Mouse (Mus musculus): ENCODE data around the gene Nudt3.

Gene Nudt3

DNA sequence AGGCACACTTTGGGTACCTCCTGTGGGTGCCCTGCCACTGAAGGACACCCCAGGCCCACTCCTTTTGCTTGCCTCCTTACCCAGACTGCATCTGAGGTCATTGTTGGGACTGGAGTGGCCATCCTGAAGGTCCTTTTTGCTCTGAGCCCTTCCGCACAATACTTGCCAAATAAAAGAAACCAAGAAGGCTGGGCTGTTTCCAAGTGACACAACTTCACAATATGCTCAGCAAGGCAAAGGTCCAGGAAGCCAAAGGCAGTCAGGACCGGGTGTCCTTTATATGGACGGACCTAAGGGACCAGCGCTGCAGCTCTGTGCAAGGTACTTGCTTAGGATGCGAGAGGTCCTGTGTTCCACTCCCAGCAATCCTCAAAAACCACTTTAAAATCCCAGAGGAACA lies 55.1 kb downstream of the Nudt3 start:
- no peak for DNase-seq (ENCODE audit: low read depth, low spot score)

GRCm38 (mm10) chr17:27565942-27566267 lies 57.4 kb downstream of the Nudt3 start:
- no peak for DNase-seq (ENCODE audit: low read depth, low spot score)

- peak; percentile 86 for DNase-seq (ENCODE audit: low read depth, low spot score)
Measured at GRCm38 (mm10) chr17:27565163-27565941, 57.9 kb downstream of the Nudt3 start, which contains the start of gene AI413582. TSS of gene AI413582 (minus strand) at chr17:27565756.

DNA sequence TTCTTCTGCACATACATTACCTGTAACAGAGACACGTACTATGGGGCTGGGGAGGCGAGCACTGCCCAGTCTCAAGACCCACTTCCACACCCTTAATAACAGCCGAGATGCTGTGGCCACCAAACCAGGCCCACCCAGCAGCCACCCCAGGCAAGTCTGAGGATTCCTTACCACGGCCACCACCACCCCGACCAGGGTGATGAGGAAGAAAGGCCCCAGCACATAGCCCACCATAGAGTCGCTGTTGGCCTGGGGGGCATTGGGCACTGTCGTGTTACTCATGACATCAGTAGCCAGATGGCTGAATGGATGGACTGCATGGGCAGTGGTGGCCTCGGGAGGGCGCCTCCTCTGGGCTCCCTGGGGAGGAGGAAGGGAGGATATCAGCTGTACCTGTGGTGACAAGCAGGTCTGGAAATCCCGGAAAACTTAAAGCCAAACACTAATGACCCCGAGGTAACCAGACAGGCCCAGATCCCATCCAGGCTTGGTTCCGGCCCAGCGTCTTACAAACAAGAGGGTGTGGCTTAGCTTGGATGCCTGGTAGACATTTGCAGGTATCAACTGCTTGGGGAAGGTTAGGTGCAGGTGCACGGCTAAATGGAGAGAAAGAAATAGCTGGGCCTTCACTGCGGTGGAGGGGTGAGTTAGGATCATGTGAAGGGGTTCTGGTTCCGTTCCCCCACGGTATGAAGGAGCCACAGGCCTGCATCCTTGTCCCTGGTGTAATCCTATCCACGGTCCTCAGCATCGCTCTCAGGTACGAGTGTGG lies 58.7 kb downstream of the Nudt3 start:
- DNase-seq (ENCODE audit: low read depth, low spot score), result no peak

DNA sequence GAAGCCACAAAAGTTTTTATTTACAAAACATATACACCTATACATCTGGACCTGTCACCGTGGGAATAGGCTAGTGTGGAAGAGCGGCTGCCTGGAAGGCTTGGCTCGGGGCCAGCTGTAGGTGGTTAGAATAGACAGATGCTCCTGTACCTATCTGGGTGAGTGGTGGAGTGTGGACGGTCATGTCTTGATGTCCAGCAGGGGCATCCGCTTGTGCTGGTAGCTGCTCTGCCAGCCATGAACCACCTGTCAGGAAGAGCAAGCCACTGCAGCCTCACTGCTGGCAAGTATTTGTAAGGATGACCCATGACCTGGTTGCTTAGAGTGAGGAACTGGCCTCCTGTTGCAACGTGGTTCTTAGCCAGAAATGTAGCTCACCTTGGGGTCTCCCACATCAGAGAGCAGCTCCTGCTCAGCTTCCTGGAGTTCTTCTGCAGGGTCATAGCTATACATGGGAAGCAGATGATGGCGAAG lies 59.5 kb downstream of the Nudt3 start:
- no peak for DNase-seq (ENCODE audit: low read depth, low spot score)

- no peak for DNase-seq (ENCODE audit: low read depth, low spot score)
Measured at GRCm38 (mm10) chr17:27561809-27562526, 61.3 kb downstream of the Nudt3 start.

- DNase-seq (ENCODE audit: low read depth, low spot score), result no peak
Measured at GRCm38 (mm10) chr17:27560926-27561480, 62.3 kb downstream of the Nudt3 start.

- DNase-seq (ENCODE audit: low read depth, low spot score), result no peak
Measured at GRCm38 (mm10) chr17:27559596-27559995, 63.7 kb downstream of the Nudt3 start.

GRCm38 (mm10) chr17:27558845-27559244 lies 64.5 kb downstream of the Nudt3 start:
- no peak for DNase-seq (ENCODE audit: low read depth, low spot score)

GRCm38 (mm10) chr17:27557927-27558661 lies 65.2 kb downstream of the Nudt3 start:
- DNase-seq (ENCODE audit: low read depth, low spot score), result no peak

- DNase-seq (ENCODE audit: low read depth, low spot score), result no peak
Measured at GRCm38 (mm10) chr17:27557181-27557926, 65.9 kb downstream of the Nudt3 start.

GRCm38 (mm10) chr17:27556315-27557011 lies 66.8 kb downstream of the Nudt3 start, which contains the start of gene Hmga1:
TSS of gene Hmga1 (plus strand) at chr17:27556497.
- peak; percentile 94 for DNase-seq (ENCODE audit: low read depth, low spot score)

DNA sequence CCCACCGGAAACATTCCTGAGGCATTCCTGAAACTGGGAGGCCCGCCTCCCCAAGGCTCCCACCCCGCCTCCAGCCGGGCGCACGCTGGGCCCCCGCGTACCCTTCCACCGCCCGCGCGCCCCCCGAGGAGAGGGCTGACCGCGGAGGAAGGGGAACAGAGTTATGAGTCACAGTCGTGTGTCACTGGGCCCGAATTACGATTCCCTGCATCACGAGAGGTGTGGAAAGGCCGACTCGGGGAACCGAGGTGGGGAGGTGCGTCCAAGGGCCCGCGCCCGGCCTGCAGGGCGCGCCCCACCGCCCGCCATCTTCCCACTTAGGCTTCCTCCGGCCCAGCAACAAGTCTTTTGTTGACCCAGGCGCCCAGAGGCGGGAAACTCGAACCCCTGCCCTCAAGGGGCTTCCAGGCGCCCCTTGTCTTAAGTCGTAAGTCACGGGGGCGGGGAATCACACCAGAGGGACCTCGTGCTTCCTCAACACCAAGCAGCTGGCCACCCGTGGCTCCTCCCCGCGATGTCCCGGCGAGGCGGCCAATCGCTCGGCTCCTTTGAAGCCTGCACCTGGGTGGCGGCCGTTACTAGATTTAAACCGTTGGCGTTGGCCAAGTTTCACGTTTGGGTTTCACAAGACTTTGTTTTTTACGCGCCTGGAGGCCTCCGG lies 67.7 kb downstream of the Nudt3 start:
- no peak for DNase-seq (ENCODE audit: low read depth, low spot score)

- DNase-seq (ENCODE audit: low read depth, low spot score), result no peak
Measured at GRCm38 (mm10) chr17:27555075-27555511, 68.2 kb downstream of the Nudt3 start.

DNA sequence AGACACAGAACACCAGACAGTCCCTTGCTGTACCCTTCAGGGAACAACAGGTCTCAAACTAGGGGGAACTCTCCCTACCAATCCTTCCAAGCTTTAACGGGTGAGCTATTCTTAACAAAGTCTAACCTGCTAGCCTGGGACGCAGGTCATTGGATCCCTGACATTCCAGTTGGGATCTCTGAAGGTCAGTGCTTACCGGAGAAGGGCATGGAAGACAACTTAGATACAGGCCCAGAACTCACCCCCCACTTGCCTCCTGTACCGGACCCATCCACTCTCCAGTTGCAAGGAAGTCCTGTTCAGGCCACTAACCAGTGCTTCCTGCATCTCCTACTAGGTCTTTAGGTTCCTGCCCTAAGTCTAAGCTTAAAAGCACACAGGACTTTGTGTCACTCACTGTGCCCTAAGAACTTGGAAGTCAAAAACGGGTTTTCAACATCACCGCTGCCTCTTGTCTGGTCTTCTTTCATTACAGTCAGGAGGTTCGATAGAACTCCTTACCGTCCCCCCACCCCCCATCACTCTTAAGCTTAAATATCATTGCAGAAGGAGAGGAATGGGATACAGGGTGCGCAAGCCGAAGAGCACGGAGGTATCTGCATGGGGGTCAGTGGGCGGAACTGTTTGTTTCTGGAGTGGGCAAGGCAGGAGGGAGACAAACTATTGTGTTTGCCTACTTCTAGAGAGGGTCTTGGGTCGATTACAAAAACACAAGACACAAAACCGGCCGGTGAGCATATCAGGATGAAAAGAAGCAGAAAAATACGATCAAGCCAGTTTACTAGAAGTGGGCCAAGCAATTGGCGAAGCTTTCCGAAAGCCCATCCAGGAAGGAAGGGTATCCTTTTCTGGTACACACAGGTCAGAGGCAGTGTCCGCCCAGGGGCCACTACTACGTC lies 69.0 kb downstream of the Nudt3 start:
- DNase-seq (ENCODE audit: low read depth, low spot score), result no peak

DNA sequence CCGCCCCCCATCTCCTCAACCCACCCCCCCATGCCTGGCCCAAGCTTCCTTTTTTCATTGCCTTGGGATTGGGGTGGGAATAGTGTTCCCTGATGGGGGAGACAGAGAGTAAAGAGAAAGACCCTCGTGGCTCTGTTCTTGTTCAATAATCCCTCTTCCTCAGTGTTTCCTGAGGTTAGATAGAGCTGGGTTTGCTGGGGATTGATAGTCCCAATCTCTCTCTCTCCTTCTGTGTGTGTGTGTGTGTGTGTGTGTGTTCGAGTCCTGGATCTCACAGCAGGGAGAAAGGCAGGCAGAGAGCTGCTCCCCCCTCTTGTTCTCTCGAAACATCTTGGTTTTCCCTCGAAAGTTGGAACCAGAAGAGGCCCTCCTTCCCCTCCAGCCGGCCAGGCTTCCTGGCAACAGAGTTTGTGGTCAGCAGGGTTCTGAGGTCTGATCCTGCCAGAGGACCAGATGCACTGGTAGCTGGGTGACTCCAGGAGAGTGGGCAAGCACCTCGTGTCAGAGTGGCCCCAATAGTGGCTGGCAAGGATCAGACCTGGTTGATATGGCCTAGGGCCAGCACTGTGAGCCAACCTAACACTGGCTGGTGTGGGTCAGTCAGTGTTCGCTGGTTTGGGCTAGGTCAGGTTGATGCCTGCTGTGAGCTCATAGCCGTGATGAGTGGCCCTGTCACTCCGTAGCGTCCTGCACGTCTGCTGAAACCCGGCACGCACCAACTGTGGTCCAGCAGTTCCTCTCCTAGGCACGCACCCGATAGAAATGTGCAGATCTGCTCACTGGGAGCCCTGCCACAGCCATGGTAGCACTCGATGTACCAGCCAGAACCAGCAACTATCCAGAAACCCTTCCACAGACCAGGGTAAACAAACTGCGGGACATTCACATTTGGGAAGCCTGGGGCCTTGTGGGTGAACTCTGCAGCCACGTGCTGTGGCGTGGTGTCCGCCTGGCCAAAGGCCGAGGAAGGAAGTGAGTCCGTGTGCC lies 70.8 kb downstream of the Nudt3 start:
- DNase-seq (ENCODE audit: low read depth, low spot score), result no peak

- no peak for DNase-seq (ENCODE audit: low read depth, low spot score)
Measured at GRCm38 (mm10) chr17:27551393-27551940, 71.8 kb downstream of the Nudt3 start.
